Mouse (Mus musculus): ENCODE results near the gene Gpatch3.

- no peak for TF ChIP-seq POLR2A (IDR thresholded peaks at IDR 0.05; ENCODE audit: low read depth, low read length)
- TF ChIP-seq CTCF (IDR thresholded peaks at IDR 0.05; ENCODE audit: borderline replicate concordance, insufficient read depth, low read length) = no peak
These were observed 45.1 kb downstream of the Gpatch3 start for GRCm38 (mm10) chr4:133619473-133620136.

Measured in embryonic fibroblast, embryonic 13.5 days (primary cell).